Mouse (Mus musculus) MEL (cell line): ENCODE data around the gene Tfrc. TPM values are rescaled to one million over a fixed set of nuclear protein-coding genes. Genes with fewer than 3 reads are reported as not detected.
A peak's percentile ranks its signal among the peaks of the same experiment; 100 is the strongest.

Experiments used
- DNase-seq: peaks from one replicate; pipeline ENCODE4 v3.0.0; 2011; ENCODE audit warnings: low read depth, low spot score
- H3K27ac ChIP-seq: 2 replicates; pipeline ENCODE4 v1.5.1; 2012; ENCODE audit warnings: low read depth, mild to moderate bottlenecking, control low read depth, low read length, moderate library complexity; ENCODE audit not compliant: control insufficient read depth
- H3K27me3 ChIP-seq, 2 experiments: fragments of 150-350 bp in 1 of 2; sonication (generic) in 1 of 2; 2 replicates each; pipeline ENCODE4 v1.6.1; 2012; ENCODE audit warnings: low read length in 2 of 2, mild to moderate bottlenecking in 2 of 2, improper control_type of control experiment in 1 of 2, moderate library complexity in 1 of 2; ENCODE audit not compliant: insufficient read depth in 2 of 2, control insufficient read depth in 1 of 2
- H3K36me3 ChIP-seq, 2 experiments: 2 replicates each; pipeline ENCODE4 v1.6.1; 2012 to 2014; ENCODE audit warnings: low read length in 2 of 2, improper control_type of control experiment in 1 of 2, inconsistent platforms in 1 of 2, mild to moderate bottlenecking in 1 of 2; ENCODE audit not compliant: insufficient read depth in 2 of 2, control insufficient read depth in 1 of 2
- H3K4me1 ChIP-seq, 2 experiments: fragments of 150-350 bp in 1 of 2; sonication (generic) in 1 of 2; 2 replicates each; pipeline ENCODE4 v1.6.1; 2012; ENCODE audit warnings: low read length in 2 of 2, improper control_type of control experiment in 1 of 2, mild to moderate bottlenecking in 1 of 2; ENCODE audit not compliant: insufficient read depth in 2 of 2, control insufficient read depth in 1 of 2
- H3K4me3 ChIP-seq, 2 experiments: fragments of 150-350 bp in 1 of 2; sonication (generic) in 1 of 2; 2 replicates each; pipeline ENCODE4 v1.5.1; 2012; ENCODE audit warnings: low read depth in 2 of 2, low read length in 2 of 2, mild to moderate bottlenecking in 2 of 2, moderate library complexity in 2 of 2, control low read depth in 1 of 2, improper control_type of control experiment in 1 of 2; ENCODE audit not compliant: control insufficient read depth in 1 of 2, insufficient read depth in 1 of 2
- H3K79me2 ChIP-seq: 2 replicates; pipeline ENCODE4 v1.6.1; 2012; ENCODE audit warnings: mild to moderate bottlenecking, low read length, moderate library complexity; ENCODE audit not compliant: control insufficient read depth, poor library complexity, insufficient read depth
- H3K9ac ChIP-seq: 2 replicates; pipeline ENCODE4 v1.6.1; 2012; ENCODE audit warnings: low read depth, mild to moderate bottlenecking, control low read depth, low read length, moderate library complexity; ENCODE audit not compliant: control insufficient read depth, poor library complexity, severe bottlenecking
- H3K9me3 ChIP-seq: fragments of 150-350 bp; sonication (generic); replicated peaks from 2 replicates; pipeline ENCODE4 v1.6.1; 2012; ENCODE audit warnings: mild to moderate bottlenecking, low read length, improper control_type of control experiment, moderate library complexity; ENCODE audit not compliant: insufficient read depth
- BHLHE40 ChIP-seq: IDR thresholded peaks from 2 replicates; pipeline ENCODE4 v1.6.1; 2012; ENCODE audit warnings: low read depth, mild to moderate bottlenecking, inconsistent platforms, low read length, improper control_type of control experiment, borderline replicate concordance
- CTCF ChIP-seq, 3 experiments: IDR thresholded peaks in 2 of 3; conservative IDR thresholded peaks in 1 of 3; 2 replicates each; pipeline ENCODE4 v1.5.1; 2011 to 2012; ENCODE audit warnings: low read length in 3 of 3, low read depth in 2 of 3, mild to moderate bottlenecking in 2 of 3, improper control_type of control experiment in 1 of 3, inconsistent platforms in 1 of 3, mixed read lengths in 1 of 3, moderate library complexity in 1 of 3; ENCODE audit not compliant: control insufficient read depth in 1 of 3, insufficient read depth in 1 of 3, poor library complexity in 1 of 3, severe bottlenecking in 1 of 3
- ELF1 ChIP-seq: IDR thresholded peaks from 2 replicates; pipeline ENCODE4 v1.6.1; 2014; ENCODE audit warnings: low read depth, mild to moderate bottlenecking, inconsistent platforms, low read length, improper control_type of control experiment, moderate library complexity
- EP300 ChIP-seq, 2 experiments: IDR thresholded peaks; 2 replicates each; pipeline ENCODE4 v1.6.1; 2011; ENCODE audit warnings: improper control_type of control experiment in 2 of 2, low read length in 2 of 2, low read depth in 1 of 2, mild to moderate bottlenecking in 1 of 2
- ETS1 ChIP-seq: IDR thresholded peaks from 2 replicates; pipeline ENCODE4 v1.6.1; 2012; ENCODE audit warnings: low read depth, mild to moderate bottlenecking, inconsistent platforms, low read length, improper control_type of control experiment, moderate library complexity
- GATA1 ChIP-seq: IDR thresholded peaks from 2 replicates; pipeline ENCODE4 v1.6.1; 2011; ENCODE audit warnings: low read depth, low read length, improper control_type of control experiment
- HCFC1 ChIP-seq: IDR thresholded peaks from 2 replicates; pipeline ENCODE4 v1.6.1; 2012; ENCODE audit warnings: low read depth, mild to moderate bottlenecking, inconsistent platforms, low read length, improper control_type of control experiment, moderate library complexity
- KAT2A ChIP-seq: conservative IDR thresholded peaks from 2 replicates; pipeline ENCODE4 v1.6.1; 2012; ENCODE audit warnings: low read depth, low read length, improper control_type of control experiment, inconsistent platforms
- MAFK ChIP-seq: IDR thresholded peaks from 2 replicates; pipeline ENCODE4 v1.6.1; 2011; ENCODE audit warnings: low read depth, mild to moderate bottlenecking, low read length, improper control_type of control experiment, borderline replicate concordance
- MAX ChIP-seq: IDR thresholded peaks from 2 replicates; pipeline ENCODE4 v1.6.1; 2011; ENCODE audit warnings: low read length, improper control_type of control experiment
- MEF2A ChIP-seq: IDR thresholded peaks from 2 replicates; pipeline ENCODE4 v1.6.1; 2014; ENCODE audit warnings: low read depth, mild to moderate bottlenecking, inconsistent platforms, low read length, improper control_type of control experiment; ENCODE audit not compliant: poor library complexity, insufficient replicate concordance, severe bottlenecking; ENCODE audit errors: extremely low read depth
- MXI1 ChIP-seq: IDR thresholded peaks from 2 replicates; pipeline ENCODE4 v1.6.1; 2011; ENCODE audit warnings: mild to moderate bottlenecking, low read depth, low read length, improper control_type of control experiment
- MYB ChIP-seq: IDR thresholded peaks from 2 replicates; pipeline ENCODE4 v1.6.1; 2011; ENCODE audit warnings: mild to moderate bottlenecking, low read depth, low read length, improper control_type of control experiment
- MYC ChIP-seq: IDR thresholded peaks from 2 replicates; pipeline ENCODE4 v1.6.1; 2011; ENCODE audit warnings: low read depth, mild to moderate bottlenecking, low read length, improper control_type of control experiment, moderate library complexity
- NELFE ChIP-seq: IDR thresholded peaks from 2 replicates; pipeline ENCODE4 v1.6.1; 2011; ENCODE audit warnings: low read depth, low read length, improper control_type of control experiment
- NRF1 ChIP-seq: IDR thresholded peaks from 2 replicates; pipeline ENCODE4 v1.6.1; 2014; ENCODE audit warnings: low read depth, mild to moderate bottlenecking, inconsistent platforms, low read length, improper control_type of control experiment, moderate library complexity; ENCODE audit not compliant: poor library complexity, insufficient read depth, severe bottlenecking
- POLR2A ChIP-seq, 2 experiments: IDR thresholded peaks; 2 replicates each; pipeline ENCODE4 v1.6.1; 2011 to 2012; ENCODE audit warnings: low read length in 2 of 2, mild to moderate bottlenecking in 2 of 2, control low read depth in 1 of 2, improper control_type of control experiment in 1 of 2, low read depth in 1 of 2, moderate library complexity in 1 of 2; ENCODE audit not compliant: control insufficient read depth in 1 of 2, insufficient read depth in 1 of 2, poor library complexity in 1 of 2
- POLR2AphosphoS5 ChIP-seq: IDR thresholded peaks from 2 replicates; pipeline ENCODE4 v1.6.1; 2012; ENCODE audit warnings: low read depth, borderline replicate concordance, mild to moderate bottlenecking, inconsistent platforms, low read length, moderate library complexity, mixed read lengths
- RAD21 ChIP-seq: IDR thresholded peaks from 2 replicates; pipeline ENCODE4 v1.6.1; 2011; ENCODE audit warnings: mild to moderate bottlenecking, low read depth, low read length, improper control_type of control experiment
- RCOR1 ChIP-seq: IDR thresholded peaks from 2 replicates; pipeline ENCODE4 v1.6.1; 2012; ENCODE audit warnings: low read depth, mild to moderate bottlenecking, inconsistent platforms, low read length, improper control_type of control experiment
- SIN3A ChIP-seq: IDR thresholded peaks from 2 replicates; pipeline ENCODE4 v1.6.1; 2012; ENCODE audit warnings: low read length, improper control_type of control experiment, inconsistent platforms
- TAL1 ChIP-seq: IDR thresholded peaks from 2 replicates; pipeline ENCODE4 v1.6.1; 2012; ENCODE audit warnings: mild to moderate bottlenecking, inconsistent platforms, low read length, moderate library complexity, mixed read lengths
- TBP ChIP-seq: IDR thresholded peaks from 2 replicates; pipeline ENCODE4 v1.8.0; 2011; ENCODE audit warnings: low read depth, low read length, improper control_type of control experiment
- TCF12 ChIP-seq: IDR thresholded peaks from 2 replicates; pipeline ENCODE4 v1.6.1; 2014; ENCODE audit warnings: low read depth, mild to moderate bottlenecking, inconsistent platforms, low read length, improper control_type of control experiment, moderate library complexity
- USF2 ChIP-seq, 2 experiments: IDR thresholded peaks; 2 replicates each; pipeline ENCODE4 v1.6.1; 2011 to 2012; ENCODE audit warnings: improper control_type of control experiment in 2 of 2, low read length in 2 of 2, borderline replicate concordance in 1 of 2, inconsistent platforms in 1 of 2, low read depth in 1 of 2, mild to moderate bottlenecking in 1 of 2; ENCODE audit not compliant: insufficient read depth in 1 of 2
- ZC3H11A ChIP-seq: IDR thresholded peaks from 2 replicates; pipeline ENCODE4 v1.6.1; 2012; ENCODE audit warnings: low read depth, mild to moderate bottlenecking, inconsistent platforms, low read length, improper control_type of control experiment
- ZKSCAN1 ChIP-seq: IDR thresholded peaks from 2 replicates; pipeline ENCODE4 v1.6.1; 2012; ENCODE audit warnings: low read depth, mild to moderate bottlenecking, inconsistent platforms, low read length, improper control_type of control experiment, moderate library complexity
- ZMIZ1 ChIP-seq: IDR thresholded peaks from 2 replicates; pipeline ENCODE4 v1.6.1; 2012; ENCODE audit warnings: low read depth, mild to moderate bottlenecking, inconsistent platforms, low read length, improper control_type of control experiment, moderate library complexity
- polyA plus RNA-seq, 2 experiments: library from polyadenylated mRNA; stranded (reverse) in 1 of 2; unstranded in 1 of 2; fragments of >175 nt in 1 of 2; fragments of >200 nt in 1 of 2; gene quantifications; 2 replicates each; pipeline versions ENCODE4 v1.2.1 to v1.2.4; 2012; ENCODE audit warnings: low replicate concordance in 2 of 2, low read depth in 1 of 2; ENCODE audit not compliant: insufficient read length in 2 of 2, insufficient read depth in 1 of 2, missing spikeins in 1 of 2
- total RNA-seq: library from RNA; depleted of rRNA; stranded (reverse); fragments of 300-350 nt; gene quantifications from 2 replicates; pipeline ENCODE4 v1.2.3, GENCODE M21; 2012

Gene Tfrc
- total and polyA plus RNA-seq, 3 experiments: 90.9 to 234 (median 106) TPM

DNA sequence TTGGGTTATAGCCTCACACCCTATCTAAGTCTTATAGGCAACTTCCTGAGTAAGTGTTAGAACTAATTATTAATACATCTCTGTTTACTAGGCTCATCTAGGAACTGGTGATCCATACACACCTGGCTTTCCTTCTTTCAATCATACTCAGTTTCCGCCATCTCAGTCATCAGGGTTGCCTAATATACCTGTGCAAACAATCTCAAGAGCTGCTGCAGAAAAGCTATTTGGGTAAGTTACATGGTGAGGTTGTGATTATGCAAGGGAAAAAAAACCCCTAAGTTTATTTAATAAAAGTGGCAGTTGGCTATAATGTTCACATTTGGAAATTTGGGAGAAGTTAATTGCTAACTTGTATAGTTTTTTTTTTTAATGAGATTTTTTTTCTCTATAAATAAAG is 10.2 kb downstream of the Tfrc start:
- H3K79me2 ChIP-seq: peaks cover 7% of the 10 kb centered on the region
- no peak for DNase-seq
- peaks cover 19 to 74% of the 10 kb centered on the region in 2 experiments for H3K36me3 ChIP-seq
- H3K27ac ChIP-seq: no peak overlapping the region
- no peak overlapping the region for H3K4me3 ChIP-seq
- H3K9me3 ChIP-seq: no peaks in the 10 kb centered on the region
- H3K4me1 ChIP-seq: peaks cover 0 to 3% of the 10 kb centered on the region in 2 experiments; a peak in 2 of 4 replicates
- TF ChIP-seq ETS1 (no peak), NELFE (no peak), KAT2A (no peak), ELF1 (no peak), MXI1 (no peak), TBP (no peak), POLR2AphosphoS5 (no peak), ZC3H11A (no peak), USF2 (IDR thresholded peaks at IDR 0.05; ENCODE audit: borderline replicate concordance in 1 of 2, insufficient read depth in 1 of 2, low read depth in 1 of 2, low read length in 2 of 2) (no peak), MYB (no peak), TAL1 (no peak), NRF1 (no peak), ZKSCAN1 (no peak), SIN3A (no peak), MYC (no peak), EP300 (IDR thresholded peaks at IDR 0.05; ENCODE audit: low read depth in 1 of 2, low read length in 2 of 2) (no peak), BHLHE40 (no peak), RAD21 (no peak), CTCF (IDR thresholded peaks at IDR 0.05 in 2 of 3, conservative IDR thresholded peaks at IDR 0.05 in 1 of 3; ENCODE audit: control insufficient read depth in 1 of 3, insufficient read depth in 1 of 3, low read depth in 2 of 3, low read length in 3 of 3, poor library complexity in 1 of 3, severe bottlenecking in 1 of 3) (no peak)
- H3K27me3 ChIP-seq: no peaks in the 10 kb centered on the region
- H3K9ac ChIP-seq: no peak overlapping the region

DNA sequence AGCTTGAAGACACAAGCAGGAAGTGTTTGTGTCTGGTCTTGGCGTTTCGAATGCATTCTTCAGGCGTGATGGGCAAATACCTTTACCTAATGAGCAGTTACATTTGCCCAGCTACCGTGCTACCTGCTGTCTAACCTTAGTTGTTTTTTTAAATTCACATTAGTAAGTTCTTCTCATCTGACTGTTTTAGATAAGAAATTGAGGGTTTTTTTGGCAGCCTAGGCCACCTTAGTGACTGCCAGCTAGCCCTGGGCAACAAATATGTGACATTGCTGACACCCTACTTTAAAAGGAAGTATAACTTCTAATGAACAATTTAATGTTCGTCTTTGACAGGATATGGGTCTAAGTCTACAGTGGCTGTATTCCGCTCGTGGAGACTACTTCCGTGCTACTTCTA is 19.4 kb downstream of the Tfrc start:
- Histone ChIP-seq H3K27ac (peak overlapping the region; percentile 7; the same call in 1 of the 2 replicates), H3K4me3 (no peak overlapping the region), H3K36me3 (peaks cover 42 to 67% of the 10 kb centered on the region in 2 experiments), H3K79me2 (peaks cover 2% of the 10 kb centered on the region; the same call in 1 of the 2 replicates), H3K27me3 (no peaks in the 10 kb centered on the region), H3K4me1 (peaks cover 6 to 11% of the 10 kb centered on the region in 2 experiments; a peak in 3 of 4 replicates), H3K9ac (no peak overlapping the region), H3K9me3 (no peaks in the 10 kb centered on the region)
- DNase-seq: peak; percentile 61
- TF ChIP-seq NELFE (no peak), USF2 (IDR thresholded peaks at IDR 0.05; ENCODE audit: borderline replicate concordance in 1 of 2, insufficient read depth in 1 of 2, low read depth in 1 of 2, low read length in 2 of 2) (no peak), ETS1 (peak; percentile 62; the same call in 1 of the 2 replicates), HCFC1 (no peak), POLR2A (IDR thresholded peaks at IDR 0.05; ENCODE audit: control insufficient read depth in 1 of 2, insufficient read depth in 1 of 2, low read depth in 1 of 2, low read length in 2 of 2, poor library complexity in 1 of 2) (no peak), ZKSCAN1 (no peak), MAX (no peak), ELF1 (no peak), TBP (no peak), RAD21 (no peak), KAT2A (no peak), POLR2AphosphoS5 (no peak), TAL1 (peak; percentile 39; the same call in 1 of the 2 replicates), MAFK (peak; percentile 42; the same call in 1 of the 2 replicates), MEF2A (no peak), ZMIZ1 (no peak), MYB (no peak), CTCF (IDR thresholded peaks at IDR 0.05 in 2 of 3, conservative IDR thresholded peaks at IDR 0.05 in 1 of 3; ENCODE audit: control insufficient read depth in 1 of 3, insufficient read depth in 1 of 3, low read depth in 2 of 3, low read length in 3 of 3, poor library complexity in 1 of 3, severe bottlenecking in 1 of 3) (no peak), TCF12 (peak; percentile 70), RCOR1 (peak; percentile 40; the same call in 1 of the 2 replicates), GATA1 (0 out of 2 replicates have a peak, but pooled peaks have one; percentile 15), MYC (no peak)
